Mouse (Mus musculus): Measurements from ENCODE around the gene Cdh4. TPM values are rescaled to one million over a fixed set of nuclear protein-coding genes. Genes with fewer than 3 reads are reported as not detected.

The Cdh4 gene
- polyA plus RNA-seq, 1 experiment: not detected

DNA sequence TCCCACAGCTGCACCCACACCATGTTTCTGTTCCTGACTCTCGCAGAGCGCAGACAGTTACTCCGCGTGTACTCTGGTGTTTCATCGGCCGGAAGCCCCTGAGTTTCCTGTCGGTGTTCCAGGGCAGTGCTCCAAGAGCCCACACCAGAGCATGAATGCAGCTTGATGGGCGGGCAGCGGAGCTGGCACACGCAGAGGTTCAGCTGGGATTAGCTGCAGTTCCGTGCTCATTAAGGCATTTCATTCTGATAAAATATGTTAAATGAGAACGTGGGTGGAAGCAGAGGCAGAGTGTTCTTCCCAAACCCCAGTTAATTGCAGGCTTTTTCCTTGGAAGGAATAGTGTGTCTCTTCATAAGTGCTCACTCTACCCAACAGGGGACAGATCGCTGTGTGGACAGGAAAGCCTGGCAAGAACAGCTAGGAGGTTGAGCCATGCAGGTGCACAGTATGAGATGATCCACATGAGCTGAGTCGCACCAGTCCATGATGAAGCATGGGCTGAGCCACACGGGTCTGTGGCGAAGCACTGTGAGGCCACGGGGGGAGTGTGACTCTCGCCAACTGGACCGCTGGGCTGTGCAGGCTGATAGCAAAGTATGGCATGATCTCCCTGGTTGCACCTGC, 357.8 kb downstream of the Cdh4 start:
- H3K4me1 ChIP-seq (ENCODE audit: control insufficient read depth, insufficient read depth, insufficient read length, low read length): no peaks in the 10 kb centered on the region
- H3K27ac ChIP-seq (replicated peaks; ENCODE audit: low read depth, low read length): no peak overlapping the region
- no peak overlapping the region for H3K4me3 ChIP-seq (ENCODE audit: insufficient read depth, low read depth, low read length)

DNA sequence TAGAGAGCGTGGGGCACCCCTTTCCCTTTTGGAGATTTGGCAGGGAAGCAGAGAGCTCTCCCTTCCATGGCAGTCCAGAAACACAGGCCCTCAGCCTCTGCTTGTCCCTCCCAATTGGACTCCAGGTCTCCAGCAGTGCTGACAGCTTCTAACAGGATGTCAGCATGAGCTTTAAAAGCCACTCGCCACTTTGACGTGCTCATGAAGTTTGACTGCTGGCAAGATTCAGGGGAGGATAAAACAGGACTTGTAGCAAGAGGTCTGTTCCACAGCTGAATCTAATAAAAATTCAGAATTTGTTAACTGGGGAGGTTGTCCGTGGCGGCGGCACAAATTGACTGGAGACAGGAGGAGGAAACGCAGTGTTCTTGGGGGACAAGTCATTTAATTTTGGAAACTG, 358.8 kb downstream of the Cdh4 start:
- H3K27ac ChIP-seq (replicated peaks; ENCODE audit: low read depth, low read length): no peak overlapping the region
- H3K4me3 ChIP-seq (ENCODE audit: insufficient read depth, low read depth, low read length): no peak overlapping the region

DNA sequence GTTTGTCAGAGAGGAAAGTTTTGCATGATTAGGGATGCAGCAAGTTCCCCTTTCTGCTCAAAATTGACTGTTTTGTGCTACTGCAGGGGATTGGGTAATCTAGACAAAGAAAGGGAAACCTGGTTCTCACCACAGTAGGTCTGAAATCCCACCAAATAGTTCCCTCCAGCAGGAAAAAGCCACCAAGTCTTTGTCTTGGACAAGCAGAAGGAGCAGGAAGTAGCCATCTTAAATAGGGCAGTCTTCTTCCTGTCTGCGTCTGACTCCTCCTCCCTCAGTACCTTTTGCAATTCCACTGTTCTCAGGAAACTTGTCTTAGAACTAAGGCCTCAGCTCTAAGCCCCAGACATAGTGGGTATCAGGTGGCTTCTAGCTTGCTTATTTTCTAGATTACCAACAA, 360.2 kb downstream of the Cdh4 start:
- H3K27ac ChIP-seq (replicated peaks; ENCODE audit: low read depth, low read length): no peak overlapping the region
- no peak overlapping the region for H3K4me3 ChIP-seq (ENCODE audit: insufficient read depth, low read depth, low read length)

More for the DNA sequence above, 358.8 kb downstream of the Cdh4 start:
- H3K4me1 ChIP-seq (ENCODE audit: control insufficient read depth, insufficient read depth, insufficient read length, low read length): no peaks in the 10 kb centered on the region

DNA sequence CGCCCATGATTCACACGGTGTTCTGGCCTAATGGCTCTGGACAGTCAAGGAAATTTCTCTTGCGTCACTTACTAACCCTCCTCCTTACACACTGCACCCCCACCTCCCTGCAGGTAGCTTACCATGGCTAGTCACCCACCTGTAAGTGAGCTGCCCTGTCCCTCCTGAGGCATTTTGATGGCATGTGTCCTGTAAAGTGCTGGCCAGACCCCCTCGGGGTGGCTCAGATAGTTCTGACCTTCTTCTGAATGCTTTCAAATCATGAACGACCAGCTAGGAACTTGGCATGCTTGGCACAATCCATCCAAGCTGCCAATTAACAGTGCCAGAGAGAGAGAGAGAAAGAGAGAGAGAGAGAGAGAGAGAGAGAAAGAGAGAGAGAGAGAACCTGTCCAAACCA, 368.9 kb downstream of the Cdh4 start:
- no peak overlapping the region for H3K4me3 ChIP-seq (ENCODE audit: insufficient read depth, low read depth, low read length)
- H3K27ac ChIP-seq (replicated peaks; ENCODE audit: low read depth, low read length): no peak overlapping the region
- no peaks in the 10 kb centered on the region for H3K4me1 ChIP-seq (ENCODE audit: control insufficient read depth, insufficient read depth, insufficient read length, low read length)

More for the DNA sequence above, 360.2 kb downstream of the Cdh4 start:
- H3K4me1 ChIP-seq (ENCODE audit: control insufficient read depth, insufficient read depth, insufficient read length, low read length): no peaks in the 10 kb centered on the region

DNA sequence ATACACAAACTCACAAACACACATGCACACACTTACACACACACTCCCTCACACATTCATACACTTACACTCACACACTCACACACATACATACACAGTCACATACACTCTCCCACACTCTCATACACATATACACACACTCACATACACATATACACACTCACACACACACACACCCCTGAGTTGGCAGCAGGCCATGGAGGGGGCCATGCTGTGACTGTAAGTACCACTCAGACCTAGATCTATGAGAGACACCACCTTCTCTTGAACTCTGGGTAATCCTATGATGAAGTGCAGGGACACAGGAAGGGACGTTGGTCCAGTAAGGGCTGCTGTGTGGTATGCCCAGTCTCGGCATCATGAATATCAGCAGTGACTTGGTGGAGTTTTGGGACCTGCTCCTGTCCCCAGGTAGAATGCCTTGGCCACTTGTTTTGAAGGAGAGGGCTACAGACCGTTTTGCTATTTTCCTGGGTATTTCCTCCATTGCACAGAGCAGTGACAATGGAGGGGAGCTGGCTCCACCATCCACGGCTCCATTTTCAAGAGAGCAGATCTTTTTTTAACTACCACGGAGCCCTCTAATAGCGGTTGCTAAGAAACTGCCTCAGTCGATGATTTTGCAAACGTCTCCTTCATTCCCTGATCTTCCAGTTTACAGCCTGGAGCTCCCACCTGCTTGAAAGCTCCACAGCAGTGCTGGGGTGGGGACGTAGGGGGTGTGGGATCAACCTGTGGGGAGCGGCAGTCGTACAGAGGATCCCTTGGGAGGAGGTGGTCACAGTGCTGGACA, 371.0 kb downstream of the Cdh4 start:
- Histone ChIP-seq H3K27ac (replicated peaks; ENCODE audit: low read depth, low read length) (no peak overlapping the region), H3K4me3 (ENCODE audit: insufficient read depth, low read depth, low read length) (no peak overlapping the region), H3K4me1 (ENCODE audit: control insufficient read depth, insufficient read depth, insufficient read length, low read length) (no peaks in the 10 kb centered on the region)

DNA sequence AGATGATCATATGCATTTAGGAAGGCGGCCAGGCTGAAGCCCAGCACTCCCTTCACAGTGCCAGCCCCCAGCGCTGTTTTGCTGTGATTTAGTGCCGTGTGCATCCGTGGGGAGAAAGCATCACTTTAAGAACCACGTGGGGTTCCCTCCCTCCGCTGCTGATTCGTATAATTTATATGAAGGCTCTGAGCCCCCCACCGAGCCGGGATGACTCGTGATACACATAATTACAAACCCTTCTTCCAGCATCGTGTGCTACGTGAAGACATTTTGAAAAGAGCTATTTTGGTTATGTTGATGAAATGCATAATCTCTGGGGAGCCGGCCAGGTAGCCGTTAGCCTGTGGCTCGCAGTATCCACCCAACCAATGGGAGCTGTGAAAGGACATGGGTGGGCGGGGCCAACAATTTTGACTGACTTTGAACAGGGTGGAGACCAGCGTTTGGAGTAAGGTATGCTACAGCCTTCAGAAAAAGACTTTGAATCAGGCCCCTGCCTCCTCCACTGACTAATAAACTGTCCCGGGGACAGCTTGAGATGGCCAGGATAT, 382.6 kb downstream of the Cdh4 start:
- H3K4me3 ChIP-seq (ENCODE audit: insufficient read depth, low read depth, low read length): no peak overlapping the region
- H3K27ac ChIP-seq (replicated peaks; ENCODE audit: low read depth, low read length): no peak overlapping the region
- H3K4me1 ChIP-seq (ENCODE audit: control insufficient read depth, insufficient read depth, insufficient read length, low read length): no peaks in the 10 kb centered on the region

DNA sequence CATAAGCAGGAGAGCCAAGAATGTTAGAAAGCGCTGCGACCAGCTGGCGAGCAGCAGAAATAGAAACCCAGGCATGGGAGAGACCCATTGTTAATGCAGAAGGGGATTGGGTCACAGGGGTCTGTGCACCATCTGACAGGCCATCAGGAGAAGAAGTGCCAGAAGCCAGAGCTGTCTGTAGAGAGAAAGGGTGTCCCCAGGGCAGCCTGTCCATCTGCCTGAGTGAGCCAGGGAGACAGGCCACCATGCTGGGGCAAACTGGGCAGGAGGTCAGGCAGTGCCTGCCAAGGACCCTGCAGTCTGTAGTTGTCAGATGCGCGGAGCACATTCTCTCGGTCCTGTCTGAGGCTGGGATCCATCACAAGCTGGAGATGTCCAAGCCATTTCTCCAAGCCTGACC, 386.7 kb downstream of the Cdh4 start:
- Histone ChIP-seq H3K4me3 (ENCODE audit: insufficient read depth, low read depth, low read length) (no peak overlapping the region), H3K27ac (replicated peaks; ENCODE audit: low read depth, low read length) (no peak overlapping the region), H3K4me1 (ENCODE audit: control insufficient read depth, insufficient read depth, insufficient read length, low read length) (no peaks in the 10 kb centered on the region)

DNA sequence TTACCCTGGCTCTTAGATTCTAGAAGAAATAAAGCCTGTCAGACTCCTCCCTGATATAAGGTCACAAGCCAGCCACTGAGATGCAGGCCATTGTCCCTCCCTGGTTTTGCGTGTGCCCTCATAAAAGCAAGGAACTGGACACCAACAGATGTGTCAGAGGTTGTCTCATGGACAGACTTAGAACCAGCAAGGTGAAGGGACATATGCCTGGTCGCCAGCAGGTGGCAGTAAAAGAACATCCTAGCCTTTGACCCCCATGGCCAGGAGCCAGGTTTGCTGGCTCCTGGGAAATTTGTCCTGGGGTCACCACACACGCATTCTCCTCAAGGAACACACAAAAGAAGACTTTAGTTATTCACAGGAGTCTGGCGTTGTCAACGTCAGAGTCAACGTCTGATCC, 387.7 kb downstream of the Cdh4 start:
- Histone ChIP-seq H3K4me1 (ENCODE audit: control insufficient read depth, insufficient read depth, insufficient read length, low read length) (no peaks in the 10 kb centered on the region), H3K4me3 (ENCODE audit: insufficient read depth, low read depth, low read length) (no peak overlapping the region), H3K27ac (replicated peaks; ENCODE audit: low read depth, low read length) (no peak overlapping the region)

DNA sequence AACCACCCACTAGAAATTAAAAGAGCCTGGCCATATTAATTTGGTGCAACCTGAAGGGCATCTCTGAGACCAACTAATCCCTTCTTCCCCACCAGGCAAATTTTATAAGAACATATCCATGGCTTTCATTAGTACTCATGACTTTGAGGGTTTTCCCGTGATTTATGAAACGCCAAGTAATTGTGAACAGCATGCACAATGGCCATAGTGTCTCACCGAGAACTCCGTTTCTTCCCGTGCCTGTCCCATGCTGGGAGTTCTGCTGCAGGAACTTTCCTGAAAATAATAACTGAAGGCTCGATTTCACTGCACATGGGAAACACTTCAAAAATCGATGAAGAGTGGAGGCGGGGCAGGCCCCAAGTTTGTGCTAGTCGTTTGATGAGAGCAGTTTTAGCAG, 392.7 kb downstream of the Cdh4 start:
- Histone ChIP-seq H3K4me1 (ENCODE audit: control insufficient read depth, insufficient read depth, insufficient read length, low read length) (no peaks in the 10 kb centered on the region), H3K4me3 (ENCODE audit: insufficient read depth, low read depth, low read length) (no peak overlapping the region), H3K27ac (replicated peaks; ENCODE audit: low read depth, low read length) (no peak overlapping the region)

DNA sequence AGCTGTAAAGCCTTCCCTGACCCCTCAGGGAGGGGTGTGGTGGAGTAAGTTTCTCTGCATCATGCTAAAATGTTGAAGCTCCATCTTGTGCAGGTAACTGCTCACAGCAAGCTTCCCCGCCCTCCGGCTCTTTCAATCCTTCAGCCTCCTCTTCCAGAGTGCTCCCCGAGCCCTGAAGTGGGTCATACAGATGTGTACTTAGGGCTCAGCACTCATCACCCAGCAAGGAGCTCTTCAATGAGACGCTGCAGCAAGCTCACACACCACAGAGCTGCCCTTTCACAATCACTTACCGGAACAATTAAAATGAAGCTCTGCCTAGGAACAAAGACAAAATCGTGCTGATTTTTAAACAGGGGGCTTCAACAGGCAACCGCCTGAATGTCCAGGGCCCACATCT, 393.3 kb downstream of the Cdh4 start:
- H3K4me1 ChIP-seq (ENCODE audit: control insufficient read depth, insufficient read depth, insufficient read length, low read length): no peaks in the 10 kb centered on the region
- H3K4me3 ChIP-seq (ENCODE audit: insufficient read depth, low read depth, low read length): no peak overlapping the region
- H3K27ac ChIP-seq (replicated peaks; ENCODE audit: low read depth, low read length): no peak overlapping the region

DNA sequence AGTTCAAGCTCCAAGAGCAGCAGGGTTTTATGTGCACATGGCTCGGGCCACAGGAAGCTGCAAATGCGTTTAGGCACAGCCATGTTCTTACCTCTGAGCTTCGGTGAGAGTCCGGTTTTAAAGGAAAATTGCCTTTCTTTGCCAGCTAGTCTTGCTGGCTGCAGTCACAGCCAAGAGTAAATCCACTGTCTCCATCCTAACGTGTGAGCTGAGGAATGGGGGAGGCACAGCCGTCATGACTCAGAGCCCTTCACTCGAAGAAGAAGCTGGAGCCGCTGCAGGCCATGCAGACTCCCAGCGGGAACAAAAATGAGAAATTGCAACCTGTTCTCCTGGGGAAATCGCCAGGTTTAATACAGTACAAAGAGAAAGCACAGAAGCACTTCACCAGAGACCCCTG, 395.0 kb downstream of the Cdh4 start:
- Histone ChIP-seq H3K4me3 (ENCODE audit: insufficient read depth, low read depth, low read length) (no peak overlapping the region), H3K27ac (replicated peaks; ENCODE audit: low read depth, low read length) (no peak overlapping the region), H3K4me1 (ENCODE audit: control insufficient read depth, insufficient read depth, insufficient read length, low read length) (no peaks in the 10 kb centered on the region)

DNA sequence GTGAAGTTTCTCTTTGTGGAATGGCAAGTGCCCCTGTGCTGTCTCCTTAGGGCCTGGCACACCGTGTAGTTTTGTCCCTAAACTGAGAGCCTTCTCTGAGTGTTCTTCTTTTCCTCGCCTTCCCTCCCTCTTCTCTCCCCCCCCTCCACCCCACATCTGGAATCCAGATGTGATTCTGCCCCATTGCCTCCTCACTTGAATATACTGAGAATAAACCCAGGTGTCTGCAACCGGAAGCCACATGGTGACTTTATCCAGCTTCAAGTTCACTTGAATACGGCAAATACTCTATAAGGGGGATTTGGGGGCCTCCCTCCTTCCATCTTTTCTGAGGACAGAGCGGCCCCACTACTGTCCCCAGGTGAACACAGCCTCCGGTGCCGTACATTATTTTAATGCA, 395.8 kb downstream of the Cdh4 start:
- Histone ChIP-seq H3K4me1 (ENCODE audit: control insufficient read depth, insufficient read depth, insufficient read length, low read length) (no peaks in the 10 kb centered on the region), H3K4me3 (ENCODE audit: insufficient read depth, low read depth, low read length) (no peak overlapping the region), H3K27ac (replicated peaks; ENCODE audit: low read depth, low read length) (no peak overlapping the region)

DNA sequence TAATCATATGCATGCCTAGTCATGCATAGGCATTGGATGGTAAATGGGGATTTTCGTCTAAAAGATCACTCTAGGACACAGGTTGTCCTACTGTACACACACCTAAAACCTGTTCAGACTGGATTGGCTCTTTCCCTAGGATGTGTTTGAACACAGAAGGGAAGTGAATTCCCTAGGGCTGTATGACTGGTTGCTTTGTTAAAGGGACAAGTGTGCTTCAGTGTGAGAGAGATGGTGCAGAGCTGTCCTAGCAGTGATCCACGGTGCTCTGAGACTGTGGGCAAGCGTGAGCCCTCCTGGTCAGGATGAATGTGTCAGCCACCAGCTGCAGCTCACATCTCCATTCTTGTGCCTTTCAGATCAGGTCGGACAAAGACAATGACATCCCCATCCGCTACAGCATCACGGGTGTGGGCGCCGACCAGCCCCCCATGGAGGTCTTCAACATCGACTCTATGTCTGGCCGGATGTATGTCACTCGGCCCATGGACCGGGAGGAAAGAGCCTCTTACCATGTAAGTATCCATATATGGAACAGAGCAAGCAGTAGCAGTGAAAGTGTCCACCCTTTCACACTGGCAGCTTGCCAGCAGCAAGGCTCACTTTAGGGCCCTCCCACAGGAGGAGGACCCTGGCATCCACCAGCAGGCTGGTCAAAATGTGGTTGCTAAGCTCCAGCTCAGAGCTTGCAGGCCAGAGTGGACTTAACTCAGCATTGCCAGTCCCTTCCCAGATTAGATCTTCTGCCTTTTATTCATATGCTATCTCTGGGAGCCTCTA, 400.6 kb downstream of the Cdh4 start:
- Histone ChIP-seq H3K4me1 (ENCODE audit: control insufficient read depth, insufficient read depth, insufficient read length, low read length) (no peaks in the 10 kb centered on the region), H3K4me3 (ENCODE audit: insufficient read depth, low read depth, low read length) (no peak overlapping the region), H3K27ac (replicated peaks; ENCODE audit: low read depth, low read length) (no peak overlapping the region)

DNA sequence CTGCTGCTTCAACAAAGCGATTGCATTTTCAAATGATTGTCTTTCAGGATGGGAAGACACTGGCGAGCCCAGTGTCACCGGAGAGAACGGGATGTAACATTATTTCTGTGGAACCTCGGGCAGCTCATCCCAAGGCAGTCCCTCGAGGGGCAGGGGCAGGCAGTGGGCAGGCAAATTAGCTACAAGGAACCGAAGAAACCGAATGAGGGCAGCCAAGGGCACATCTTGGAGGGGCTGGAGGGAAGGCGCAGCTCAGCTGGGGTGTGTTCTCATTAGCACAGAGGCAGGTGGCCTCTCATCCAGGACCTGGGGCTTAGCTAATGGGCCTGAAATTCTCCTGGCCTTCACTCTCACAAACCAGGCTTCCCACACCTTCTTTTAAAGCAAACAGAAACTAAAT, 407.5 kb downstream of the Cdh4 start:
- Histone ChIP-seq H3K4me1 (ENCODE audit: control insufficient read depth, insufficient read depth, insufficient read length, low read length) (no peaks in the 10 kb centered on the region), H3K27ac (replicated peaks; ENCODE audit: low read depth, low read length) (no peak overlapping the region), H3K4me3 (ENCODE audit: insufficient read depth, low read depth, low read length) (no peak overlapping the region)

DNA sequence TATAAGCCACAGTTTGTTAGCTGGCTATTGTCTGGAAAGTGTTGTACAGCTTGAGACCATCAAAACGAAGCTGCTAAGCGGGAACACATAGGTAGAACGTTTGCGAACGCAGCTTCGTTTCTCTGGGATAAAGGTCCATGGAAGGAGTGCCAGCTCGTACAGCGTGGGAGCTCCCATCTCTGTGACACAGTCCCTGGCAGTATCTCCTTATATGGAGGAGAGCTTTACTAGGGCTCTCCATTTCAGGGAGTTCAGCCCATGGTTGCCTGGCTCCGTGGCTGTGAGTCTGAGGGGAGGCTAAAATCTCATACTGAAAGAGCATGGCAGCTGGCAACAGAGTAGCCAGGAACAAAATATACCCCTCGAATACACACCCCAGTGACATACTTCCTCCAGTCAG, 409.9 kb downstream of the Cdh4 start:
- Histone ChIP-seq H3K4me3 (ENCODE audit: insufficient read depth, low read depth, low read length) (no peak overlapping the region), H3K27ac (replicated peaks; ENCODE audit: low read depth, low read length) (no peak overlapping the region), H3K4me1 (ENCODE audit: control insufficient read depth, insufficient read depth, insufficient read length, low read length) (no peaks in the 10 kb centered on the region)
